Mouse (Mus musculus): ENCODE measurements around the gene Dlg1.

- TF ChIP-seq CTCF (IDR thresholded peaks at IDR 0.05; ENCODE audit: control insufficient read depth, insufficient read depth, insufficient replicate concordance, low read depth, low read length) (no peak), POLR2A (IDR thresholded peaks at IDR 0.05; ENCODE audit: control insufficient read depth, low read depth, low read length) (no peak)
These were observed 59.7 kb downstream of the Dlg1 start for GRCm38 (mm10) chr16:31722991-31723390.
